Mouse (Mus musculus): Measurements from ENCODE around the gene Smarcd3.
"Not testable (repeated sequence)": the region's sequence is repeated elsewhere in the genome, so short reads cannot be mapped to it uniquely, and the experiment has no call there.

Gene Smarcd3

GRCm38 (mm10) chr5:24555335-24555734, 68.9 kb downstream of the Smarcd3 start:
- DNase-seq (ENCODE audit: low spot score in 2 of 2) = not testable (repeated sequence)

GRCm38 (mm10) chr5:24553621-24554244, 70.5 kb downstream of the Smarcd3 start:
- DNase-seq (ENCODE audit: low spot score in 2 of 2) = no peak

- no peak for DNase-seq (ENCODE audit: low spot score in 2 of 2)
Measured at GRCm38 (mm10) chr5:24551317-24551688, 72.9 kb downstream of the Smarcd3 start.

DNA sequence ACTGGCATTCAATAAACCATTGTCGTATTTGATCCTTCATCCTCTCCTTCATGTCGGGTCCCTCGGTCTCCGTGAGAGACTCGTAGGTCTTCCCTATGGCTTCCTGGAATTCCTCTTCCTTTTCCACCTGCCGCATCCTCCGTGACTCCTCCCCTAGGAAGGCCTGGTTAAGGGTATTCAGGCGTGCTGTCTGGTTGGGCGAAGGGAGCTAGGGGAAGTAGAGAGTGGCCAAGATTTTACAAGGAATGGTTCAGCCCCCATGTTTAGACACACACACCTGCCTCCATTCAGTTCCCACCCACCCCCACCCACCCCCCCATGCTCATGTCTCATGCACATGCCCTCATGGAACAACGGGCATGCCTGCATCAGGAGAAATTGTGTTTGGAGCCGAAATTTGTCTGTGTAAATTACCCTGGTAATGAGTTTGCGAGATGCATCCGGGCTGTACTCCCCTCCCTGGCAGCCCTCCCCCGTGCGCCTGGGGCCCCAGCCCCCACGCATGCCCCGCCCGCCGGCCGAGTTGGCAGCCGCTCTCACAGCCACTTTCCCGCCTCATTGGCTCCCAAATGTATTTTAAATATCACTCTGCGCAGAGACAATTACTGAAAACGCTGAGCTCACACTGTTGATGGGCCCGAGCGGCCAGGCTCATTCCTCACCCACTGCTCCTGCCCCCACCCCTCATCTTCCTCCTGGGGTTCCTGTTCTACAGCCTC, 73.5 kb downstream of the Smarcd3 start:
- no peak for DNase-seq (ENCODE audit: low spot score in 2 of 2)

DNA sequence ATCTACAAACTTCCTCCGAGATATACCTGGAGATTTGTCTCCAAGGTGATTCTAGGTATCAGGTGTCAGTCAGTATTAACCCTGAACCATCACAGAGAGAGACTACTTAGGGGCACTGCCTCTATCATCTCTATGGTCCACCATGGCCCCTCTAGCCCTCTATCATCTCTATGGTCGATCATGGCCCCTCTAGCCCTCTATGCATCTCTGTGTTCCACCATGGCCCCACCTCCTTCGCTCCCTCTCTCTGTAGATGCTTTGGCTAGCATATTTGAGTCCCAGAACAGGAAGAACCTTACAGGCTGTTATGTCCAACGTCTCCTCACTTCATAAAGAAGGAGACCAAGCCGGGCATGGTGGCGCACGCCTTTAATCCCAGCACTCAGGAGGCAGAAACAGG, 81.6 kb downstream of the Smarcd3 start:
- DNase-seq (ENCODE audit: low spot score in 2 of 2) = no peak

- no peak for DNase-seq (ENCODE audit: low spot score in 2 of 2)
Measured at GRCm38 (mm10) chr5:24541144-24541569, 83.1 kb downstream of the Smarcd3 start.

Measured in urinary bladder, adult 18-20 months (tissue).